In the genomic region with DNA sequence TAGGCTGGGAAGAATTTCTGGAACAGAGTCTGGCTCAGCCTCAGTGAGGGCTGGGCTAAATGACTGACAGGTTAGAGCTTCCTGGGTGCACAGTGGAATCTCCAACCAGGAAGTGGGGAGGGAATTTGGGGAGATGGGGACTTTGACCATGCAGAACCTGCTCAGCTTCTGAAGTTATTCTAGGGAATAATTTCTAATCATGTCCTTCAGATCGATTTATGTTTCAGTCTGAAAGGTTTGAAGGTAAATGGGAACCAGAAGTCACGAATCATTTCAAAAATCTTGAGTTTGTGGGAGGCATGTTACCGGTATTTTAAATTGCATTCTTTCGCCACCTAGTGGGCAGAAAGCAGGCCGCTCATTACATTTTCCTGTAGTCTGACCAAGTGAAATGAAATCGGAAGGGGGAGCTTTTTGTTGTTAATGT, we compare ENCODE assay signal across 8 mouse cellular contexts.
DNase-seq lines count a peak whose midpoint lies in the region; ATAC-seq and TF ChIP-seq lines count a peak whose summit lies in the region.

No protein-coding gene starts in this region.

- peaks cover 50% of the 10 kb centered on the region for H3K4me1 ChIP-seq in G1E (ENCODE audit: insufficient read depth, low read depth, low read length)
- H3K4me1 ChIP-seq in forebrain, embryonic 10.5 days, result peaks cover 14% of the 10 kb centered on the region
- H3K4me1 ChIP-seq in hindbrain, embryonic 12.5 days, result 0 out of 2 replicates have a peak, but pooled peaks cover 5% of the 10 kb centered on the region
- peaks cover 15% of the 10 kb centered on the region for H3K4me1 ChIP-seq in lung, embryonic 15.5 days

- DNase-seq in G1E (ENCODE audit: low spot score), result no peak
- peak; percentile 76 for DNase-seq in brain, adult 2 months (ENCODE audit: low read depth, low spot score)
- no peak for DNase-seq in forebrain, embryonic 10.5 days (ENCODE audit: extremely low spot score, low spot score)
- DNase-seq in layer of hippocampus, adult 9-10 months (ENCODE audit: low spot score), result peak; percentile 57
- DNase-seq in right cerebral cortex, adult 2 months (ENCODE audit: low spot score in 2 of 2), result peak; percentile 61 to 73
- DNase-seq in testis, postnatal 10 days (ENCODE audit: low spot score), result no peak

- ATAC-seq in G1E (ENCODE audit: extremely low read depth, insufficient number of reproducible peaks, low FRiP score, poor library complexity, severe bottlenecking), result no peak
- ATAC-seq in hindbrain, embryonic 12.5 days (ENCODE audit: low FRiP score), result peak; percentile 60
- peak; percentile 48; the same call in 1 of the 2 replicates for ATAC-seq in lung, embryonic 15.5 days (ENCODE audit: borderline replicate concordance, extremely low read depth, low FRiP score, low TSS enrichment)

- H3K4me3 ChIP-seq in G1E (ENCODE audit: low read depth, low read length), result no peak overlapping the region
- H3K4me3 ChIP-seq in forebrain, embryonic 10.5 days, result peak overlapping the region; percentile 41
- H3K4me3 ChIP-seq in hindbrain, embryonic 12.5 days, result no peak overlapping the region
- peak overlapping the region; percentile 8; the same call in 1 of the 2 replicates for H3K4me3 ChIP-seq in lung, embryonic 15.5 days

- H3K27ac ChIP-seq in forebrain, embryonic 10.5 days, result no peak overlapping the region
- no peak overlapping the region for H3K27ac ChIP-seq in hindbrain, embryonic 12.5 days
- H3K27ac ChIP-seq in lung, embryonic 15.5 days, result no peak overlapping the region

- WGBS in forebrain, embryonic 10.5 days, result 6% methylated on average over 6 of the region's 6 CpGs
- 7% methylated on average over 6 of the region's 6 CpGs for WGBS in hindbrain, embryonic 12.5 days
- WGBS in lung, embryonic 15.5 days, result 1% methylated on average over 6 of the region's 6 CpGs

- 0 out of 2 replicates have a peak, but pooled peaks have one; percentile 24 for TF ChIP-seq CTCF in G1E (IDR thresholded peaks at IDR 0.05; ENCODE audit: low read depth, low read length)

- no peaks in the 10 kb centered on the region for H3K9me3 ChIP-seq in G1E (replicated peaks)
- no peaks in the 10 kb centered on the region for H3K9me3 ChIP-seq in forebrain, embryonic 10.5 days
- H3K9me3 ChIP-seq in hindbrain, embryonic 12.5 days (replicated peaks), result no peaks in the 10 kb centered on the region
- no peaks in the 10 kb centered on the region for H3K9me3 ChIP-seq in lung, embryonic 15.5 days

- H3K9ac ChIP-seq in hindbrain, embryonic 12.5 days, result no peak overlapping the region
- no peak overlapping the region for H3K9ac ChIP-seq in lung, embryonic 15.5 days

- peaks cover 56% of the 10 kb centered on the region for H3K36me3 ChIP-seq in G1E (replicated peaks)
- no peaks in the 10 kb centered on the region for H3K36me3 ChIP-seq in forebrain, embryonic 10.5 days (replicated peaks)
- no peaks in the 10 kb centered on the region for H3K36me3 ChIP-seq in hindbrain, embryonic 12.5 days
- no peaks in the 10 kb centered on the region for H3K36me3 ChIP-seq in lung, embryonic 15.5 days

- H3K4me2 ChIP-seq in hindbrain, embryonic 12.5 days (replicated peaks), result peak overlapping the region; percentile 50
- H3K4me2 ChIP-seq in lung, embryonic 15.5 days, result peak overlapping the region; percentile 52

- no peaks in the 10 kb centered on the region for H3K27me3 ChIP-seq in G1E (ENCODE audit: insufficient read depth, low read length)
- peaks cover 13% of the 10 kb centered on the region for H3K27me3 ChIP-seq in forebrain, embryonic 10.5 days (ENCODE audit: poor library complexity, severe bottlenecking)
- no peaks in the 10 kb centered on the region for H3K27me3 ChIP-seq in hindbrain, embryonic 12.5 days
- H3K27me3 ChIP-seq in lung, embryonic 15.5 days, result no peaks in the 10 kb centered on the region

Comparison
In these comparisons a context has a peak if more than half of its experiments do, and no peak if none do; other contexts are left out.
1. DNase-seq: peak in brain, adult 2 months (single experiment), layer of hippocampus, adult 9-10 months (single experiment) and right cerebral cortex, adult 2 months (2 of 2); none in G1E (single experiment), forebrain, embryonic 10.5 days (single experiment) and testis, postnatal 10 days (single experiment).
2. H3K4me3 ChIP-seq: peak in forebrain, embryonic 10.5 days (single experiment) and lung, embryonic 15.5 days (single experiment); none in G1E (single experiment) and hindbrain, embryonic 12.5 days (single experiment).